Mouse (Mus musculus): ENCODE results near the gene Slc6a6. TPM values are rescaled to one million over a fixed set of nuclear protein-coding genes. Genes with fewer than 3 reads are reported as not detected.

Gene Slc6a6
- total RNA-seq (2021) = 100 to 1,000 TPM; 214 to 227 TPM

DNA sequence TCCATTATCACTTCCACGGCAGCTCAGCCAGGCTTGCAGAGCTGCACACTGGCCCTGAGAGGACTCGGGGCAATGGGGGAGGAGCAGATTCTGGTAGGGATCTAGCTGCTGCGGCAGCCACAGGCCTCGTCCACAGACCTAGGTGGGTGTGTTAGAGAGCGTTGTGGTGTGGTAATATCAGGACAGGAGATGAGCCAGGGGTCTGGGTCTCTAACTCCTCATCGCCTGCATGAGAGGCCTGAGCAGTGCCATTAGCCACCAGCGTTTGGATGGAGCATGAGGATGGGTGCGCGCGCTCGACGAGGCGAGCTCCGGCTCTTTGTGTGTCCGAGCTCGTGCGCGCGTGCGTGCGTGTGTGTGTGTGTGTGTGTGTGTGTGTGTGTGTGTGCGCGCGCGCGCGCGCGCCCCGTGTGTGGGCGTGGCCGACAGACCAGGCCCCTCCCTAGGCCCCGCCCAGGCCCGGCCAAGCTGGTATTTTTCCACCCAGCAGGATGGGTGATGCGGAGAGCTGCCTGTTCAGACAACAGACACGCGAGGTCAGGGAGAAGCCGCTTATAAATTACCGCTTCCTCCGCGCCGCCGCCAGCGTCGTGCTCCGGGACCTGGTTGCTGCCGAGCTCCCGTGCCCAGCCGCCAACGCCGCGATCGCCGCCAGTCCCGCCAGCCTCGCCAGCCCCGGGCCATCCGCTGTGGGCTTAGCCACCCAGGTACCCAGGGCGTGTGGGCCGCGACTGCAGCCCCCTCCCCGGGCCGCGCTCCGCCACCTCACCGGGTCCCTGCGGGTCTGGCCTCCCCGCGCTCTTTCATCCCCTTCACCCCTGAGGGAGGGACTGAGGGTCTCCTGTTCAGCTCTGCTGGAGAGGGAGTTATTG is at the start of gene Slc6a6:
TSS of gene Slc6a6 (plus strand) at position 452 of the 872 bp plus-strand sequence.
- DNase-seq = peak; percentile 93
- intact Hi-C loops (cut with DNase I) = no loop called here

DNA sequence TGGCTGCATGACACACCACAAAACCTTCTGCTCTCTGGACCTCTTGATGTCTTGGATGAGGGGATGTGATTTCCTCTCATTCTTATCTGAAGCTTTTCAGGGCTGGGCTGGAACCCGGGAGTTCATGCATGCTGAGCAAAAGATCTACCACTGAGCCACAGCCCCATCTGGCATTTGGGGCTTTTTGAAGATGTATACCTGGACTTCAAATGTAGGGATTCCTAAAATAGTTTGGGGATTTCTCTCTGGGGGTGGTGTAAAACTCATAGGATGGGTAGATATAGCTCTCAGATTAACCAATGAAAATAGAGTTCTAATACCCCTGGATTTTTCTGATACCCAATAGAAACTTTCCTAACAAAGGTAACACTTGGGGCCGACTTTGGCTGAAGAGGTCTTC is 49.4 kb upstream of the Slc6a6 start:
- DNase-seq = no peak
- intact Hi-C loops (cut with DNase I) = no loop called here

DNA sequence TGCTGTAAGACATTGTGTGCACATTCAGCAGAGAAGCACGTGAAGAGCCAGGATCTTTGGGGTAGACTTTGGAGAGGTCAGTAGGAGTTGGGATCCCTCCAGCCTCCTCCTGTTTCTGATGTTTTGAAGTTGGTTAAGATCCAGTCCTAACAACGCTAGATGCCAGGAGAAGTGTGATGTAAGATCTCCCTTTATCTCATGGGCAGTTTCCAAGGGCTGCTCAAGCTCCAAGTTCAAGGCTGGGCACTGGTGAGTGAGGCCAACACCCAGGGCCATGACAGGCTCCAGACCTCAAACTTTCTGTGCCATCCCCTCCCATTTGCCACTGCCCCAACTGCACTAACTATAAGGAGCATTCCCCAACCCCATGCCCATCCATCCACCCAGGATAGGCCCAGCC is 49.0 kb upstream of the Slc6a6 start:
- DNase-seq = no peak
- intact Hi-C loops (cut with DNase I) = no loop called here

DNA sequence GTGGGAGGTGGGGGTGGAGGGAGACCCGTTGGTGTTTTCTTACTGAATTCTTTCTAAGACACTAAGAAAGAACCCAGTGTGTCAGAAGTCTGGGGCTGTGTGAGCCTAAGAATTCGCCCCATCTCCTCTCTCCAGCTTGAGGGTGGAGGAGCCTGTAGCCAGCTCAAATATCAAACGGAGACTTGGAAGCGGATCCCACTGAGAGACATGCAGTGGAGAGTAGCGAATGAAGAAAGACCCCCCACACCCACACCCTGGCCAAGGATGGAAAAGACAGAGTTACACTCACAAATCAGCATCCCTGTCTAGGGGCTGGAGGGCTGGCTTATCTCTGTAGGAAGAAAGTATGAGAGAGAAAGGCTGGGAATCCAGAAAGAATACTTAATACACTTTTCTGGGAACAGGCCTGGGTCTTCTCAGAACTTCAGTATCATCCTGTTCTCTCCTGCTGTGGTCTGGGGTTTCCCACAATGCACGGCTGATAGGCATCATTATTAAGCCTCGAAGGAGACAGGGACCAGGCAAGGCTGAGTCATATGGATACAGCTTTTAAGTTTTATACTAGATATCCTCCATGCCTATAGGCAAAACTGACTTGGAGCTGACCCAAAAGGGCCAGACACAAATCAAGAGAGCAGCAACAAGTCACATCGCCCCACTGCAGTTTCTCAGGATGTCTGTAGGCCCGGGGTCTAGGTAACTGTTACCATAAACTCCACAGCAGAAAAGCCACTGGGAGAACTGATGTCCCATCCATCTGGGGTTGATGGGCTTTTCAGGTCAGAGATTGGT is 45.5 kb upstream of the Slc6a6 start:
- intact Hi-C loops (cut with DNase I) = no loop called here
- no peak for DNase-seq

DNA sequence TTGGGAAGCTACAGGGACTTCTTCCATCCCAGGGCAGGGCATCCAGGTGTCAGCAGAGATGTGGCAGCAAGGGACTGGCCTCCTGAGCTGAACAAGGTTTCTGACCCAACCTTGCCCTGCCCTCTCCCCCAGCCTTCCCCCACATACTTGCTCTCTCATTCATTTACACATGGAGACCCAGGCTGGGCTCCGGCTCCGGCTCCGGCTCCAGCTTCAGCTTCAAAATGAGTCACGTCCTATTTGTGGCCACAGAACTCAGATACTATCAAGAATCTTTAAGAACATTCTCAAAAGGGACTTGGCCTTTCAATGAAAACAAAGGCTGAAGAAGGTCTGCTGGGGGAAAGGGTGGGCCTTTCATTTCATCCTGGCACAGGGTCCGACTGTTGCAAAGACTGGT is 40.8 kb upstream of the Slc6a6 start:
- intact Hi-C loops (cut with DNase I) = no loop called here
- no peak for DNase-seq

DNA sequence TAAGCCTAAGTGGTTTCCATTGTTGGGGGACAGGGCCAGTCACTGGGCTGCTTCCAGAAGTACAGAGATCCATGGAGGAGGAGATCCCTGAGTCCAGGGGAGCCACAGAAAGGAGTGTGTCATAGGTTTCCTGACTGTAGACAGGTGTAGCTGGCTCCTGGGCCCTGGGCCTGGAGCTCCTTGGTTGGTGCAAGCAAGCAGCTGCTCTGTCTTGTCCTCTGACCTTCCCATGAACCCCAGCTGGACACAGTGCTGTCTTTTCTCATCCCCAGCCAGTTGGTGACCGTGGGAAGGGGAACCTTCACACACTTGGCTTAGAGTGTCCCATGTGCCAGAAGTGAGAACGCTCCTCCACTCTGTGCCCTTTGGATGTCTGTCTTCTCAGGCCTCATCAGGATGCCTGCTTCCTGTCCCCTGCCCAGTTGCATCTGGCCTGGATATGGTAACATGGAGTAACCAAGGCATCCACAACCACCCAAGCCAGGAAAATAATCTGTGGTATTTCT is 40.4 kb upstream of the Slc6a6 start:
- intact Hi-C loops (cut with DNase I) = no loop called here
- no peak for DNase-seq

DNA sequence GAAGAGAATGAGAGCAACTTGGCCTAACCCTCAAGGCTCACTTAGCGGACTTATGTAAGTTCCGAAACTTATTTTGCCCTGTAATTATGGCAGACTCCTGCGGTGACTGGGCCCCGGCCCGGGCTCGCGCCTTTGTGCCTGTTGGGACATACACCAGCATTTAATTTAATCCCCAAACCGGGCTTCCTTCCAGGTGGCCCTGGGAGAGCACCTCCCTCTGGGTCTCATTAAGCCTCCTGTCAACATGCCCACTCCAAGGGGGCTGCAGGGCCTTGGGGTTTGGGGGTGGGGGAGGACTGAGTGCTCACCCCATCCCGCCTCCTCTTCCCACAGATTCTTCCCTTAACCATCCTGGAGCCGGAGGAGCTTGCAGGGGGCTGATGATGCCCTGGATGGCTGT is 37.8 kb upstream of the Slc6a6 start:
- DNase-seq = peak; percentile 50
- intact Hi-C loops (cut with DNase I) = no loop called here

DNA sequence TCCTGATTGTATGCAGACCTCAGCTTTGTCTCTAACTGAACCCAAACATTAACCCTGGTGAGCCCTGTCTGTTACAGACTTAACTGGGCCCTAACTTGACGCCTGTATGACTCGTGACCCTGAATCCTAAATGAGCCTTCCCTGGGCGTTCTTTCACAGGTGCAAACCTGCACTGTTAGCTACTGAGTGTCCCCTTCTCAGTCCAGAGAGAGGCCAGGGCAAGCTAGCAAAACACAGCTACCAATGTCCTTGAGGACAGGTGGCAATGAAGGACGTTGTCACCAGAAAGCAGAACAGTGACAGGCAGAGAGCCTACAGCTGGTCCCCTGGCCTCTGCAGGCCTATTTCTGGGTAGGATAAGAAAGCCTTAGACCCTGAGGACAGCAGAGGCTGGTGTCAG is 37.0 kb upstream of the Slc6a6 start:
- intact Hi-C loops (cut with DNase I) = no loop called here
- no peak for DNase-seq

DNA sequence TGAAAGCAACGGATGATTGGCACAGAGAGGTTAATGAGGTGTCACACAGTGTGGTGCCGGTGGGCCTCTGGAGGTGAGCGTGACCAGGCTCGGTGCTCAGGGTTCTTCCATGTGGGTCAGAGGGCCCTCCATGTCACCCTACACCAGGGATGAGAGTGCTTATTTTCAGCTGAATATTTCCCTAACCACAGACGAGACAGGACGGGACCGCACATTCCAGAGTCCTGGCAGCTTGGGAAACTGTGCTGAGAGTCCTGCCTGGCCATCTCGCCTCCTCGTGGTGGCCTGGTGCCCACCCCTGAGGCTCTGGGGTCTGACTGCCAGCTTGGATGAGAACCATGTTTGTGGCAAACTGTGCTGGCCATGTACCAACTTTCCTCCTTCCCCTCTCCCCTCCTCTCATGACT is 36.5 kb upstream of the Slc6a6 start:
- peak; percentile 86 for DNase-seq
- intact Hi-C loops (cut with DNase I) = no loop called here

DNA sequence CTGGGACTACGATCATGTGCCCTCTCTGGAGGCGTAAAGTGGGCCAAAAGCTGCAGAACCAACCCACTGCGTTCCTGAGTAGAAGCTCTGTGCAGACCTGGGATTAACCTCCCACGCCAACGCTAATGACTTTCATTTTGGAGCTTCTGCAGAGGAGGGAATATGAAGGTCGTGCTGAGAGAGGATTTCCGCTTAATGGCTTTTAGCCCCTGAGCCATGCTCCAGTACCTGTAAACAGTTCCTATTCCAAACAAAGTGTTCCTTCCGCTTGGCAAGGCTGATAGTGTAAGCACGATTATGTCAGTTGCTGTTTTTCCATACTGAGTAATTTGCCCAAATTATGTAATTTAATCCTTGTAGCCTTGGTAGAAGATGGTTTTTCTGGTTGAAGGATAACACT is 33.6 kb upstream of the Slc6a6 start:
- intact Hi-C loops (cut with DNase I) = no loop called here
- DNase-seq = no peak

DNA sequence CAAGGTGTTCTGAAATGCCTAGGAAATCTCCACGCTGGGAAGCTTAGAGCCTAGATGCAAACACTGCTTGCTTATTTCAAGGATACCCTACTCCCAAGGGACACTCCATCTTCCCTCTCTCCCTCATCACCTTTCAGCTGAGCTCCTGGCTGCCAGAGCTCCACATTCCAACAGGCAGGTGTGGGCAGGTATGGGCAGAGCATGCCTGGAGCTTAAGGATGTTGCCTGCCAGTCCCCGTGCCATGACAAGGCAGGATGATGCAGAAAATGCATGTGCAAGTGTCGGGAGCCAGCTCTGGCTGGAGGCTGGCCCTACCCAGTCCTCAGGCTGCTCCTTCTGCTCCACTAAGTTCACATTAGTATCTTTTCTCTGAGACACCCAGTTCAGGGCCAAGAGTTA is 31.6 kb upstream of the Slc6a6 start:
- DNase-seq = no peak
- intact Hi-C loops (cut with DNase I) = no loop called here

DNA sequence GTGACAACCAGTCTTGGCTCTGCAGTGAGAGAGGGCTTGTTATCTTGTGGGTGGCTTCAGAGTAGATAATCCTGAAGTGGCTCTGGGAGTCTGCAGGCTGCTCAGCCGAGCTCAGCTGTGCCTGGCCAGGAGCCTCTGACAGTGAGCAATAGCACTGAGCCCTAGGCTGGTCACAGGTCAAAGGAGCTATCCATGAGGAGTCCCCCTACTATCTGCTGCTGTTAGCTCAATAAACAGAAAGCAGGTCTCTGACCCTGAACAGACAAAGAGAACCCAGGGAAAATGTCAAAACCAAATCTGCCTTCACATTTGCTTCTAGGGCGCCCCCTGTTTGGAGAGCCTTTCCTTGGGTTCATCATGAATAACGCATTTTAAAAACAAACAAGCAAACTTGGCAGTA is 28.6 kb upstream of the Slc6a6 start:
- intact Hi-C loops (cut with DNase I) = no loop called here
- no peak for DNase-seq

DNA sequence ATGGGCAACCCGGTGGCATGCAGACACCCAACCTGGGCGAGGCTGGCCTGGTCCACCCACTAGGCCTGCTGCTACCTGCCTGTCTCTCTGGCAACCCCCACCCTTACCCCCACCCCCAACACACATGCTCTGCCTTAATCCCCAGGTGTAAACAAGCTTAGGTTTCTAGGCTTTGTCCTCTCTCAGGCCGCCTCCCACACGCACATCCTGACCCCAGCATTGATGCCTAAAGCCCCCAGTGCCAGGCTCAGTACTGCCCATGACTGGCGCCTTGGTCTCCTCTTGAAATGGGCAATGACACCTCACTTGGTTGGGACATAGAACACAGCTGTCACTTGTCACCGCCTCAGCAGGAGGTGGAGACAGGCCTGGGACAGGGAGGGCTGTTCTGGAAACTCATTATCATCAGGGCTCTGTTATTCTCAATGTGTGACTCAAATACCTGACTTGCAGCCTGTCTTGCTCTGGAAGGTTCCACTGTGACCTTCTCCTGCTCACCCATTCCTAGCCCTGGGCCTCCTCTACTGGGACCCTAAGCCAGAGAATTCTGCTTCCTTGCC is 27.9 kb upstream of the Slc6a6 start:
- intact Hi-C loops (cut with DNase I) = no loop called here

DNA sequence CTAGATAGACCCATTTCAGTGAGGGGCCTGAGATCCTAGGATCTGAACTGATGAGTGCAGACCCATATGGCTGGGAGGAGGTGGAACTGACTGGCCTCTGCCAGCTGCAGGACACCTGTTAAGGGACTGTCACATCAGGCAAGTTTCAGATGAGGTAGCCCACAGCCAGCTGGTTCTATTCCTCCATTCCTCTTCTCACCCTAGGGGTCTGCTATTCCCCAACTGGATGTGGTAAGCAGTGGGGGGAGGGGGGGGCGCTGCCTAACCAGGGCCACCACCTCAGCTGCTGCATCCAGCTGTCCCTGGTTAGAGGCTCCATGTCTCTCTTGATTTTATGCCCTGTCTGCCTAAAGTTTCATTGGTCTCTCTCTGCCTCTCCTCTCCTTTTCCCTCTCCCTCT is 25.6 kb upstream of the Slc6a6 start:
- intact Hi-C loops (cut with DNase I) = no loop called here
- DNase-seq = no peak

More for the DNA sequence above, 27.9 kb upstream of the Slc6a6 start:
- no peak for DNase-seq

DNA sequence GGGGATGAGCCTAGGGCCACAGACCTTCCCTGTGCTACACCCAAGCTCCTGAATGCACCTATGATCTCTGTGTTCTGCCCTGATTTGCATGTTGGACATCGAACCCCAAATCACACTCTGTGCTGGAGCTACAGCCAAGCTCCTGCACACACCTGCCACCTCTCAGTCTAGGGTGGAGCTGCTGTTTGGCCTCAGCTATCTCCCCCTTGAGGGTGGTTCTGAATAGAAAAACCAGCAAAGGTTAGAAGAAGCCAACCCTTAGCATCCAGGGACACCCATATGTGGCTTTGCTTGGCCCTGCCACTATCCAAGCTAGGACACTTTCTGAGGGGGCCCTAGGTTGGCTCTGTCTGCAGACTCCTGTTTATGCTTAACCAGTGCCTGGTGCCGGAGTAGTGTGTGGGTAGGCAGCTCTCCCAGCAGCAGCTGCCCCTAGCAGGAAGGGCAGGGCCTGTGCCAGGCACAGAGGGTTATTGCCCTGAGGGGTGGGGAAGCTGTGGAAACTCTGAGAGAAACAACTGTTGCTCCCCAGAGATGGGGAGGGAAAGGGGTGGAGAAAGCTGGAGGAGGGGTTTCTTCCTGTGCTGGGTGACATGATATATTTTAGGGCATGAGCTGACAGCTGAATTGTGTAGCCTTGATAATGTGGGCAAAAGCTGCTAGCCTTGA is 23.9 kb upstream of the Slc6a6 start:
- DNase-seq = no peak
- intact Hi-C loops (cut with DNase I) = no loop called here

DNA sequence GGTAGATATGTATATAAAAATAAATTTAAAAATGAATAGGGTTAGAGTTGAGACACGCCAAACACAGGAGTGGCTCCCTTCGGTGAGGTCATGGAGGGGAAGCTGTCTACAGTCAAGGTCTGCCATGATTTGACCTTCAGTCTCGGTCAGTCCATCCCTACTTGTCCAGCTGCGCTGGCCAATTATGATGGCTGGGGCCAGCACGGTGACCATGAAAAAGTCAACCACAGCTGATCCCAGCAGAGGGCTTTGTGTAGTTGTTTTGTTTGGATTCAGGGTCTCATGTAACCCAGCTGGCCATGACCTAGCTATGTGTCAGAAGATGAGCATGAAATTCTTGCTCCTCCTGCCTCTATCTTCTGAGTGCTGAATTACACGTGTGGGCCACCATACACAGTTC is 21.6 kb upstream of the Slc6a6 start:
- intact Hi-C loops (cut with DNase I) = no loop called here
- no peak for DNase-seq

DNA sequence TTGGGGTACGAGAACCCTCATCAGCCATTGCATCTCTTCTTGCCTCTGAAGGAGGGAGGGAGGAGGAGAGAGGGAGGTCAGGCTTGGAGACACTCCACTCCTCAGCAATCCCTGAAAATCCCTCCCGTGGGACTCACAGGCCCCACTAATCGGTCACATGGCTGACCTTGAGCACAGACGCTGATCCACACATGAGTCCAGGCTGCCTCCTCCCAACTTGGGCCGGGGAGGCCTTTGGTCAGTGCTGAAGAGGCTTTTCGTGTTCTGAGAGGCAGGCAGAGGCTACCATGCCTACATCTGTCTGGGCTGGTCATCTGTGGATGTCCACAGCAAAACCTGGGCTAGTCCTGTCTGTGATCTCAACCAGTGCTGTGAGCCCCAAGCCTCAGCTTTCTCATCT is 20.2 kb upstream of the Slc6a6 start:
- intact Hi-C loops (cut with DNase I) = no loop called here
- no peak for DNase-seq

DNA sequence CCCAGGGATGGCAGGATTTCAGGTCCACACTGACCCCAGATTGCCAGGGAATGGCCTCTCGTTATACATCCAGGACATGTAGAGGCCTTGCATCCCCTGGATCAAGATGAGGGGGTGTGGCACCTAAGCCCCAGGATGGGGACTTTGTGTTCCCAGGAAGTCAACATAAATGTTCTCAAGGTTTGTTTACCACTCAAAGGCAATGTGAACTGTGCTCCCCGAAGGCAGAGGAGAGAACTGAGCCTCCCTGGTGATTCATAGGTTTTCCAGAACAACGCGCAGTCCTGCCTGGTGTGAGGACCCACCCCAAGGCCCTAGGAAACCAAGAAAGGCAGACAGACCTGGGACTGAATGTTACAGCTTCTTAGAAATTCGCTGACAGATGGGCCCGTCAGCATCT is 18.6 kb upstream of the Slc6a6 start:
- no peak for DNase-seq
- intact Hi-C loops (cut with DNase I) = no loop called here

DNA sequence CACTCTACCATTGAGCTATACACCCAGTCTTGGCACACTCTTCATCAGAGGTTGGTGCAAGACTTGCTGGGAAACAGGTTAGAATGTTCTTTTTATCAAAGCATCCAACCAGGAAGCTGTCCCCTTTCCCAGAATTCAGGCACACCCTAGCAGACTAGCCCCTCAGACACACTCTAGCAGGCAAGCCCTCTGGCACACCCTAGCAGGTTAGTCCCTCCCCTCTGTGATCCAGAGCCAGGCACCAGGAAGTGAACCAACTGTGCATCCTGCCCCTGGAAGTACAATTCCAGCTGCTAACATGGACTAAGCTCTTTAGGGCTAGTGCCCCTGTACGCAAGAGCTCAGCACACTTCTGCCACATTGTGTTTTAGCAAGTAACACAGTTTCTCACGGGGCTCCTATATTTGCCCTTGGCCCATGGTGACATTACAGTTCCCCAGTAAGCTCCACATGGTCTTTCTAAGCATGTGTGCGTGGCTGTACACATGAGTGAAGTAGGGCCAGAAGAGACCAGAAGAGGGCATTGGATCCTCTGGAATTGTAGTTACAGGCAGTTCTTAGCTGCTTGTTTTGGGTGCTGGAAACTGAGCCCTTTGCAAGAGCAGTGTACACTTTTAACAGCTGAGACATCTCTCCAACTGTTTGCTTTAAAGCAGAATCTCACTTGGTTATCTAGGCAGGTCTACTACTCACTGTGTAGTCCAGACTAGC is 17.7 kb upstream of the Slc6a6 start:
- intact Hi-C loops (cut with DNase I) = no loop called here
- no peak for DNase-seq

DNA sequence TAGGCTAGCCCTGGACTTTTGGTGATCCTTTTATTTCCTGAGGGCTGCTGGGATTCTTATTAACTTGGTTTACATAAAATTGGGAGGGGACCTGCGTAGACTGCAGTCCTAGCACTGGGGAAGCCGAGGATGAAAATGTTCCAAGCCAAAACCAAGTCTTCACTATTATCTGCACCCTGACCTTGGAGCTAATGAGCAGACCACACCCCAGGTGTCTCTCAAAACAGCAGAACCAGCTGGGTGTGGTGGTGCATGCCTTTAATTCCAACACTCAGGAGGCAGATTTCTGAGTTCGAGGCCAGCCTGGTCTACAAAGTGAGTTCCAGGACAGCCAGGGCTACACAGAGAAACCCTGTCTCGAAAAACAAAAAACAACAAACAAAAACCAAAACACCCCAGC is 16.7 kb upstream of the Slc6a6 start:
- DNase-seq = no peak
- intact Hi-C loops (cut with DNase I) = no loop called here
